Mouse (Mus musculus): Measurements from ENCODE around the gene Ift22. TPM values are rescaled to one million over a fixed set of nuclear protein-coding genes. Genes with fewer than 3 reads are reported as not detected.

Gene Ift22
- polyA plus RNA-seq, 1 experiment from 2014 or later: 15.4 TPM

DNA sequence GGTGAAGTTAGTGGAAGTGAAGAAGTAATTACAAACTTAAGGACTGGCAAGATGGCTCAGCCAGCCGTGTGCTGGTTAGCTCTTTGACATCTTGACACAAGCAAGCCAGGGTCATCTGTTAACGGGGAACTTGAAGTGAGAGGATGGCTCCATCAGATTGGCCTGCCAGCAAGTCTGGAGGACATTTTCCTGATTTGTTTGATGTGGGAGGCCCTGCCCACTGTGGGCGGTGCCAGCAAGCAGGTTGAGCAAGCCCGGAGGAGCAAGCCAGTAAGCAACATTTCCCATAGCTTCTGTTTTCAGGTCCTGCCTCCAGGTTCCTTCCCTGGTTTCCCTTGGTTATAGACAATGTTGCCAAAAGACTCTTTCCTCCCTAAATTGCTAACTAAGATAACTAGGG is 47.7 kb downstream of the Ift22 start:
- Histone ChIP-seq H3K4me1 (peaks cover 37% of the 10 kb centered on the region), H3K36me3 (peaks cover 6% of the 10 kb centered on the region), H3K27ac (no peak overlapping the region), H3K9ac (no peak overlapping the region), H3K4me2 (no peak overlapping the region), H3K9me3 (replicated peaks) (no peaks in the 10 kb centered on the region), H3K27me3 (replicated peaks) (no peaks in the 10 kb centered on the region; the same call in 1 of the 2 replicates), H3K4me3 (no peak overlapping the region)
- no peak for ATAC-seq
- 62% methylated on average over 4 of the region's 4 CpGs for WGBS (ENCODE audit: insufficient replicate concordance)

DNA sequence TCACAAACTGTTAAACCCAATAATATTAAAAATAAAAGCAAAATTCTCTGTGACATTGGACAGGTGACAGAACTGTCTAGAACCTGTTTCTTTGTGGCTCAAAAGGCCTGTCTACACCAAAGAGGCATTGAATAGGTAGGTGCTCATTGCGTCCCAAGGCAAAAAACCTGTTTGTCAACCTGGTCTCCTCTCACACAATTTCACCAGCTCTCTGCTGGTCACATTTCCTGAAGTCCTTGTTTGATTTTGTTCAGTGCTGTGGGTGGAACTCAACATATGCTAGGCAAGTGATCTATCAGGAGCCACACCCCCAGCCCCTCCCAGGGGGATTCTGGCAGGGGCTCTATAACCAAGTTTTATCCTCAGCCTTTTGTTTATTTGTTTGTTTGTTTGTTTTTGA is 49.3 kb downstream of the Ift22 start:
- WGBS (ENCODE audit: insufficient replicate concordance): 87% methylated on average over 1 of the region's 1 CpGs
- Histone ChIP-seq H3K27me3 (replicated peaks) (no peaks in the 10 kb centered on the region), H3K36me3 (peaks cover 6% of the 10 kb centered on the region), H3K4me2 (no peak overlapping the region), H3K27ac (no peak overlapping the region), H3K4me3 (no peak overlapping the region), H3K9ac (no peak overlapping the region), H3K4me1 (peaks cover 43% of the 10 kb centered on the region), H3K9me3 (replicated peaks) (no peaks in the 10 kb centered on the region)
- no peak for ATAC-seq

DNA sequence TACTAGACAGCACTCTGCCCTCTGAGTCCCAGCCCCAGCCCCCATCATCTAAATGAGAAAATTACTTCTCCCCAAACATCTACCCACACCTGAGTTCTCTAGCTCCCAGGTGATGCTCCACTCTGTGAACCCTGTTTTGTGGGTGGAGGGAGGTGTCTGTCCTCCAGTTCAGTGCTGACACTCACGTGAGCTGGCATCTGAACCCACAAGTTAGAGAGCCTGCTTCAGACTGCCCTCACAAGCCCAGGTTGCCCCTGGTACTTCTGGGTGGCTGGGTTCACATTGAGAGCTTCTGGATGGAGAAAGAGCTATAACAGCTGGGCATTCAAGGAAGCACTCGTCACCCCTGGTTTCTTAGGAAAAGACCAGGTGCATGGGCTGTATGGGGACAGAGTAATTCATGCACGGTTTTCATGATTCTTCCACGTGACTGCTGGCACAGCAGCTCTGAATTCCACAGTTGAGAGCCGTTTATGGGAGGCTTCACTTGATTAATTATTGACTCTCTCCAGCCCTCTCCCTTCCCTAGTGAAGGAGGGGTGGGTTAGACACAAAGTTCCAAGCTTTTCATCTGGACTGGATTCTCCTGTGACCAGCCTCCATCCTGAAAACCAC is 51.1 kb downstream of the Ift22 start:
- no peaks in the 10 kb centered on the region for H3K27me3 ChIP-seq (replicated peaks)
- H3K9ac ChIP-seq: no peak overlapping the region
- no peak overlapping the region for H3K4me3 ChIP-seq
- 70% methylated on average over 5 of the region's 5 CpGs for WGBS (ENCODE audit: insufficient replicate concordance)
- H3K9me3 ChIP-seq (replicated peaks): no peaks in the 10 kb centered on the region
- H3K36me3 ChIP-seq: peaks cover 18% of the 10 kb centered on the region
- H3K4me2 ChIP-seq: no peak overlapping the region
- peaks cover 41% of the 10 kb centered on the region for H3K4me1 ChIP-seq
- no peak overlapping the region for H3K27ac ChIP-seq
- no peak for ATAC-seq

DNA sequence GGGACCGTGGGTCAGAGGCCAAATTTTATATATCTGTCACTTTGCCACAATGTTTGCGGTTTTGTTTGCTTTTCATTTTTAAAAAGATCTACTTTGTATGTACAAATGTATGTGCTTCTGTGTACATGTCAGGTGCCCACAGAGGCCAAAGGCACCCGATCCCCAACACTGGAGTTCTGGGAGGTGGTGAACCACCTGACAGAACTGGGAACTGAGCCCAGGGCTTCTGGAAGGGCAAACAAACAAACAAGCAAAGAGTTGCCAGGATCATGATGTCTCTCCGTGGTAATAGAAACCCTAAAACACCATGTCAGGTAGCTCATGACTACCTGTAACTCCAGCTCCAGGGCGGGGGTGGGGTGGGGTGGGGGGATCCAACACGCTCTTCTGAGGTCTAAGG is 52.1 kb downstream of the Ift22 start:
- no peak overlapping the region for H3K4me3 ChIP-seq
- H3K4me2 ChIP-seq: no peak overlapping the region
- no peaks in the 10 kb centered on the region for H3K27me3 ChIP-seq (replicated peaks)
- no peak overlapping the region for H3K9ac ChIP-seq
- no peaks in the 10 kb centered on the region for H3K9me3 ChIP-seq (replicated peaks)
- ATAC-seq: no peak
- H3K36me3 ChIP-seq: peaks cover 28% of the 10 kb centered on the region
- peaks cover 43% of the 10 kb centered on the region for H3K4me1 ChIP-seq
- H3K27ac ChIP-seq: no peak overlapping the region
- WGBS (ENCODE audit: insufficient replicate concordance): 81% methylated on average over 6 of the region's 6 CpGs

DNA sequence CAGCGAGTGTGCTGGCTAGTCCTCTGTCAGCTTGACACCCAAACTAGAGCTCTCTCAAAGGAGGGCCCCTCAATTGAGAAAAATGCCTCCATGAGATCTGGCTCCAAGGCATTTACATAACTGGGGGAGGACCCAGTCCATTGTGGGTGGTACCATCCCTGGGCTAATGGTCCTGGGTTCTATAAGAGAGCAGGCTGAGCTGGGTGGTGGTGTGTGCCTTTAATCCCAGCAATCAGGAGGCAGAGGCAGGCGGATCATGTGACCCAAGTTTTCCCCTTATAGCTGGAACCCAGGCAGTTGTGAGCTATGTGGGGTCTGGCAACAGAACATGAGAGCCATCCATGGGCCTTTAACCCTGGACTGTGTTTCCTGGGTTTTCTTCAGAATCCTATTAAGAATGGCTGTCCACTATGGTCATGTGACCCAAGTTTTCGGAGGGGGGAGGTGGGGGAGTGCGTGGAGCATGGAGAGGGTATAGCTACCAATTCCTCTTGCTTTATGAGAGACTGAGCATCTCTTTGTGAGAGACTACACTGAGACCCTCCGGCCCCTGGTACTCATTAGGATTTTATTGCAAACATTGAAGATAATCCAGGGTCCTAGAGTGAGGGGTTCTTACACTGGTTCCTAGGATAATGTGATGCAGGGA is 53.5 kb downstream of the Ift22 start:
- Histone ChIP-seq H3K4me3 (peak overlapping the region; percentile 66), H3K27me3 (replicated peaks) (no peaks in the 10 kb centered on the region), H3K4me2 (peak overlapping the region; percentile 69), H3K36me3 (peaks cover 41% of the 10 kb centered on the region), H3K27ac (peak overlapping the region; percentile 90), H3K4me1 (peaks cover 48% of the 10 kb centered on the region), H3K9me3 (replicated peaks) (no peaks in the 10 kb centered on the region), H3K9ac (peak overlapping the region; percentile 76)
- no peak for ATAC-seq
- WGBS (ENCODE audit: insufficient replicate concordance): 27% methylated on average over 5 of the region's 5 CpGs

DNA sequence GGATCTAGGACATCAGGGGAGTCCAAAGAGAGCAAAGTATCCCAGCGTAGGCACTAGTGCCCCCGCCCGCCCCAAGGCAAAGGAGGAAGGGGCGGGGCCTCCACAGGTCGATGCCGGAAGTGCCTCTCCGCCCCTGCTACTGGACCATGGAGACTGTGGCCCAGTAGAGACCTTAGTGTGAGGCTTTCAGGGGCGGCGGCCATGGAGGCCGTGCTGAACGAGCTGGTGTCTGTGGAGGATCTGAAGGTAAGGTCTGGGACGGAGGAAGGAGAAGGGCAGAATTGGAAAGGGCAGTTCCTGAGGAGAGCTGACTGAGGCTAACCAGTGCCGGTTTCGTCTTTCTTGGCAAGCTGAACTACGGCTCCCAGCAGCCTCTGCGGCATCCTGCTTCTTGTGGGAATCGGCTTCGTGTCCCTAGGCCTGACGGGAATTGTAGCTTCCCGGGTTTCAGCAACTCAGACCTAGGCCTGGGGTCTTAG is 54.1 kb downstream of the Ift22 start:
- peak; percentile 85 for ATAC-seq

DNA sequence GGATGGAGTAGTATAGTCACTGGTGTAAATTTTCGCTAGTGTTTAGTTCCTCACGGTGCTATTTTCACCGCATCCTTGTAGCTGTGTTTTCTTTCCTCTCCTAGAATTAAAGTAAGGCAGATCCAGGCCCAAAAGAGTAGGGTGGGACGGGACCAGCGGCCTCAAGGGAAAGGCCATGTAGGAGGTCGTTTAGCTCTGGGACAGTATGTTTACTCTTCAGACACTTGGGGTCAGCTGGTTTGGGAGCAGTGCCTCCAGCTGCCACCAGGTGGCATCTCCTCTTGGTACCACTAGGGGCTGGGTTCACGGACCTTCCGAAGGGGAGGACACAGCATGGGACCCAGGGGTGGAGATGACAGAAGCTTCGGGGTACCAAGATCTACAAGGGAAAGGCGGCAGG is 54.6 kb downstream of the Ift22 start:
- peak; percentile 62 for ATAC-seq
- WGBS (ENCODE audit: insufficient replicate concordance): under 1% methylated on average over 10 of the region's 10 CpGs
- peaks cover 56% of the 10 kb centered on the region for H3K4me1 ChIP-seq

More for the DNA sequence above, 54.1 kb downstream of the Ift22 start:
- peak overlapping the region; percentile 90 for H3K27ac ChIP-seq
- peak overlapping the region; percentile 69 for H3K4me2 ChIP-seq
- H3K27me3 ChIP-seq (replicated peaks): no peaks in the 10 kb centered on the region
- peak overlapping the region; percentile 66 for H3K4me3 ChIP-seq
- peak overlapping the region; percentile 76 for H3K9ac ChIP-seq
- H3K36me3 ChIP-seq: peaks cover 39% of the 10 kb centered on the region
- peaks cover 54% of the 10 kb centered on the region for H3K4me1 ChIP-seq
- under 1% methylated on average over 20 of the region's 20 CpGs for WGBS (ENCODE audit: insufficient replicate concordance)
- no peaks in the 10 kb centered on the region for H3K9me3 ChIP-seq (replicated peaks)

DNA sequence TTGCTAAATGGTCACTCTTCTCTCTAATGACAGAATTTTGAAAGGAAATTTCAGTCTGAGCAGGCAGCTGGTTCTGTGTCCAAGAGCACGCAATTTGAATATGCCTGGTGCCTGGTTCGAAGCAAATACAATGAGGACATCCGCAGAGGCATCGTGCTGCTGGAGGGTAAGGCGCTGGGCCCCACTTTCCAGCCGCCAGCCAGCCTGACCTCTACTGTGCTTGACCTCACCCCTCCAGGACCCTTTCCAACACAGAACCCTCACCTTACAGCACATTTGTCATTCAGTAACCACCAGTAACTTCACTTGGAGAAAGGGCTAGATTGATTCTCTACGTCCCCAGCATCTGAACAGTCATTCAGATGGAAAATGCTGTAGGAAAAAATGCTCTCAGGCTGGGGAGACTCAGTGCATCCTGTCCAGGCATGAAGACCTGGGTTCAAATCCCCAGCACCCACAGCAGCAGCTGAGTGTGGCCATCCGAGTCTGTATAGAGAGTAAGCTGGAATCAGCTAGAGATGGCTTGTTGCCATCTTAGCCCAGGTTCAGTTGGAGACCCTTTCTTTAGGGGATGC is 55.1 kb downstream of the Ift22 start:
- WGBS (ENCODE audit: insufficient replicate concordance): 68% methylated on average over 8 of the region's 8 CpGs
- H3K4me3 ChIP-seq: peak overlapping the region; percentile 66

More for the DNA sequence above, 54.6 kb downstream of the Ift22 start:
- H3K27ac ChIP-seq: peak overlapping the region; percentile 90
- no peaks in the 10 kb centered on the region for H3K27me3 ChIP-seq (replicated peaks)
- H3K4me3 ChIP-seq: peak overlapping the region; percentile 66
- peak overlapping the region; percentile 69 for H3K4me2 ChIP-seq
- H3K9me3 ChIP-seq (replicated peaks): no peaks in the 10 kb centered on the region
- H3K9ac ChIP-seq: peak overlapping the region; percentile 76
- peaks cover 39% of the 10 kb centered on the region for H3K36me3 ChIP-seq

More for the DNA sequence above, 55.1 kb downstream of the Ift22 start:
- Histone ChIP-seq H3K4me2 (peak overlapping the region; percentile 69), H3K4me1 (peaks cover 56% of the 10 kb centered on the region), H3K9me3 (replicated peaks) (no peaks in the 10 kb centered on the region), H3K9ac (peak overlapping the region; percentile 76), H3K27ac (peak overlapping the region; percentile 90), H3K27me3 (replicated peaks) (no peaks in the 10 kb centered on the region), H3K36me3 (peaks cover 43% of the 10 kb centered on the region)
- no peak for ATAC-seq

Other genes starting within 250 kb of the Ift22 start
- gene Myl10, start 215.0 kb upstream of the Ift22 start, polyA plus RNA-seq (2016; fragmentation: Nextera tagmentation; extraction: Ambion mirVana): not detected in 2 replicates
- 2.6 and 4.0 TPM in 2 replicates for gene Col26a1, start 24.9 kb upstream of the Ift22 start, polyA plus RNA-seq (2016; fragmentation: Nextera tagmentation; extraction: Ambion mirVana)
- gene Fis1, start 45.1 kb downstream of the Ift22 start, polyA plus RNA-seq (2016; fragmentation: Nextera tagmentation; extraction: Ambion mirVana): 210 and 211 TPM in 2 replicates
- gene Cldn15, start 58.5 kb downstream of the Ift22 start, polyA plus RNA-seq (2016; fragmentation: Nextera tagmentation; extraction: Ambion mirVana): 2.2 TPM in 2 replicates
- 17.3 and 22.1 TPM in 2 replicates for gene Plod3, start 78.9 kb downstream of the Ift22 start, polyA plus RNA-seq (2016; fragmentation: Nextera tagmentation; extraction: Ambion mirVana)
- 67.0 and 68.7 TPM in 2 replicates for gene Znhit1, start 79.9 kb downstream of the Ift22 start, polyA plus RNA-seq (2016; fragmentation: Nextera tagmentation; extraction: Ambion mirVana)
- gene Vgf, start 118.2 kb downstream of the Ift22 start, polyA plus RNA-seq (2016; fragmentation: Nextera tagmentation; extraction: Ambion mirVana): not detected in 2 replicates
- 119 and 121 TPM in 2 replicates for gene Ap1s1, start 138.0 kb downstream of the Ift22 start, polyA plus RNA-seq (2016; fragmentation: Nextera tagmentation; extraction: Ambion mirVana)
- gene Serpine1, start 164.1 kb downstream of the Ift22 start, polyA plus RNA-seq (2016; fragmentation: Nextera tagmentation; extraction: Ambion mirVana): 0.19 TPM in 1 of 2 replicates, not detected in the other
- 8.6 and 10.3 TPM in 2 replicates for gene Trim56, start 208.1 kb downstream of the Ift22 start, polyA plus RNA-seq (2016; fragmentation: Nextera tagmentation; extraction: Ambion mirVana)
- gene Muc3, start 241.2 kb downstream of the Ift22 start, polyA plus RNA-seq (2016; fragmentation: Nextera tagmentation; extraction: Ambion mirVana): not detected in 2 replicates

All from liver, embryonic 12.5 days (tissue).